Mouse (Mus musculus) MEL (cell line): ENCODE results near the gene Trank1.

ENCODE experiments used
- CHD1 ChIP-seq: IDR thresholded peaks from 2 replicates; pipeline ENCODE4 v1.6.1; 2012; ENCODE audit warnings: low read depth, mild to moderate bottlenecking, inconsistent platforms, low read length, improper control_type of control experiment
- CTCF ChIP-seq, 3 experiments: IDR thresholded peaks in 2 of 3; conservative IDR thresholded peaks in 1 of 3; 2 replicates each; pipeline ENCODE4 v1.5.1; 2011 to 2012; ENCODE audit warnings: low read length in 3 of 3, low read depth in 2 of 3, mild to moderate bottlenecking in 2 of 3, improper control_type of control experiment in 1 of 3, inconsistent platforms in 1 of 3, mixed read lengths in 1 of 3, moderate library complexity in 1 of 3; ENCODE audit not compliant: control insufficient read depth in 1 of 3, insufficient read depth in 1 of 3, poor library complexity in 1 of 3, severe bottlenecking in 1 of 3
- EP300 ChIP-seq, 2 experiments: IDR thresholded peaks; 2 replicates each; pipeline ENCODE4 v1.6.1; 2011; ENCODE audit warnings: improper control_type of control experiment in 2 of 2, low read length in 2 of 2, low read depth in 1 of 2, mild to moderate bottlenecking in 1 of 2
- POLR2A ChIP-seq, 2 experiments: IDR thresholded peaks; 2 replicates each; pipeline ENCODE4 v1.6.1; 2011 to 2012; ENCODE audit warnings: low read length in 2 of 2, mild to moderate bottlenecking in 2 of 2, control low read depth in 1 of 2, improper control_type of control experiment in 1 of 2, low read depth in 1 of 2, moderate library complexity in 1 of 2; ENCODE audit not compliant: control insufficient read depth in 1 of 2, insufficient read depth in 1 of 2, poor library complexity in 1 of 2
- ZKSCAN1 ChIP-seq: IDR thresholded peaks from 2 replicates; pipeline ENCODE4 v1.6.1; 2012; ENCODE audit warnings: low read depth, mild to moderate bottlenecking, inconsistent platforms, low read length, improper control_type of control experiment, moderate library complexity

GRCm38 (mm10) chr9:111381056-111382025 lies 69.8 kb downstream of the Trank1 start:
- no peak for TF ChIP-seq ZKSCAN1
- TF ChIP-seq CTCF (IDR thresholded peaks at IDR 0.05 in 2 of 3, conservative IDR thresholded peaks at IDR 0.05 in 1 of 3; ENCODE audit: control insufficient read depth in 1 of 3, insufficient read depth in 1 of 3, low read depth in 2 of 3, low read length in 3 of 3, poor library complexity in 1 of 3, severe bottlenecking in 1 of 3), result no peak
- TF ChIP-seq EP300 (IDR thresholded peaks at IDR 0.05; ENCODE audit: low read depth in 1 of 2, low read length in 2 of 2), result no peak
- no peak for TF ChIP-seq POLR2A (IDR thresholded peaks at IDR 0.05; ENCODE audit: control insufficient read depth in 1 of 2, insufficient read depth in 1 of 2, low read depth in 1 of 2, low read length in 2 of 2, poor library complexity in 1 of 2)
- no peak for TF ChIP-seq CHD1
